In the genomic region with DNA sequence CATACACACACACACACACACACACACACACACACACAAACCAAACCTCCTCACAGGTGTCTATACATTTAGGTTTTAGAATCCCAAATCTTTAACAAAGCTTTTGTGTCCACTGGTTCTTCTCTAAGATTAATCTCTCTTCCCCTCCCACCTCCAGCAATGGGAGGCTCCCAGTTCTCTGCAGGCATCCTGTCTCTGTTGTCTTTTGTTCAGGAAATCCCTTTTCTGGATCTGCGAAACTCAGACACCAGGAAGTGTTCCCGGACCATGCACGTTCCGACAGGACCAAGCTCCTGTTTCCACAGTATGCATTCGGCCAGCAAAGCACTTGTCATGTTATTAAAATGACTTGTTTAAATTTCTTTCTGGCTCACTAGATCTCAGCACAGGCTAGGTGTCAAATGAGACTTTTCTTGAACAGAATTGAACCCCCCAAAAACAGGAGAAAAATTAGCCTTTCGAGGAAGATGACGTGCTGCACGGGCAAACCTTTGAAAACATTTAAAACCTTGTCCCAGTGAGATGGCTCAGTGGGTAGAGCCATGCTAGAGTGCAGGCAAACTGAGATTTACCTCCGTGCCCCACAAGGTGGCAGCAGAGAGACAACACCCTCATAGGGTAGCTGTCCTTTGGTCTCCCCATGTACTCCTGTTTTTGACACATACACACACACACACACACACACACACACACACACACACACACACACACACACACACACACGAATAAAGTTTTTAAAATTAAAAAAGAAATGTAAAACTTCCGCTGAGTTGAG, we compare ENCODE assay signal across 10 mouse cellular contexts. TPM values are rescaled to one million over a fixed set of nuclear protein-coding genes. Genes with fewer than 3 reads are reported as not detected.
DNase-seq lines count a peak whose midpoint lies in the region; ATAC-seq and TF ChIP-seq lines count a peak whose summit lies in the region.
"Had no signal": no experiment of that assay in that cellular context is flagged by ENCODE, and none has a peak within 500 bp of the region (broad histone marks: within the 10 kb centered on the region; RNA-seq: fewer than 3 reads in every experiment).

No protein-coding gene starts in this region.

- no peak overlapping the region for H3K4me2 ChIP-seq in hindbrain, embryonic 12.5 days (replicated peaks)
- H3K4me2 ChIP-seq: embryonic facial prominence, embryonic 13.5 days; limb, embryonic 13.5 days had no signal

- no peaks in the 10 kb centered on the region for H3K4me1 ChIP-seq in hindbrain, embryonic 10.5 days (replicated peaks)
- H3K4me1 ChIP-seq in hindbrain, embryonic 12.5 days: no peaks in the 10 kb centered on the region

- H3K27ac ChIP-seq in hindbrain, embryonic 10.5 days: no peak overlapping the region
- H3K27ac ChIP-seq in hindbrain, embryonic 12.5 days: no peak overlapping the region
- no peak overlapping the region for H3K27ac ChIP-seq in layer of hippocampus, adult 2 months
- H3K27ac ChIP-seq: embryonic facial prominence, embryonic 13.5 days; limb, embryonic 13.5 days had no signal

- no peaks in the 10 kb centered on the region for H3K9me3 ChIP-seq in hindbrain, embryonic 10.5 days
- no peaks in the 10 kb centered on the region for H3K9me3 ChIP-seq in hindbrain, embryonic 12.5 days (replicated peaks)
- H3K9me3 ChIP-seq: embryonic facial prominence, embryonic 13.5 days; limb, embryonic 13.5 days had no signal

- H3K36me3 ChIP-seq in hindbrain, embryonic 10.5 days: no peaks in the 10 kb centered on the region
- H3K36me3 ChIP-seq in hindbrain, embryonic 12.5 days: no peaks in the 10 kb centered on the region
- H3K36me3 ChIP-seq: embryonic facial prominence, embryonic 13.5 days; limb, embryonic 13.5 days had no signal

- H3K9ac ChIP-seq in hindbrain, embryonic 12.5 days: no peak overlapping the region
- H3K9ac ChIP-seq: embryonic facial prominence, embryonic 13.5 days; limb, embryonic 13.5 days had no signal

- 66% methylated on average over 11 of the region's 11 CpGs for WGBS in hindbrain, embryonic 10.5 days
- 62% methylated on average over 11 of the region's 11 CpGs for WGBS in hindbrain, embryonic 12.5 days

- no peak overlapping the region for H3K4me3 ChIP-seq in hindbrain, embryonic 10.5 days
- no peak overlapping the region for H3K4me3 ChIP-seq in hindbrain, embryonic 12.5 days
- H3K4me3 ChIP-seq in layer of hippocampus, adult 2 months: no peak overlapping the region
- H3K4me3 ChIP-seq: embryonic facial prominence, embryonic 13.5 days; limb, embryonic 13.5 days had no signal

- DNase-seq in hindbrain, embryonic 10.5 days (ENCODE audit: low spot score): peak; percentile 41
- DNase-seq in CD4-positive helper T cell, adult 2 months (ENCODE audit: low read depth, low spot score): peak; percentile 22
- DNase-seq in adrenal gland, postnatal 10 days: peak; percentile 81
- DNase-seq in layer of hippocampus, adult 2 months (ENCODE audit: low spot score in 2 of 2): peak; percentile 11 to 56
- DNase-seq in thymus, postnatal 4 days: peak; percentile 79

- peak; percentile 70 for TF ChIP-seq CTCF in layer of hippocampus, adult 2 months (conservative IDR thresholded peaks at IDR 0.05)

- H3K27me3 ChIP-seq in hindbrain, embryonic 10.5 days (ENCODE audit: insufficient read depth, poor library complexity, severe bottlenecking): no peaks in the 10 kb centered on the region
- no peaks in the 10 kb centered on the region for H3K27me3 ChIP-seq in hindbrain, embryonic 12.5 days
- H3K27me3 ChIP-seq: embryonic facial prominence, embryonic 13.5 days; limb, embryonic 13.5 days had no signal

- no peak for ATAC-seq in hindbrain, embryonic 12.5 days (ENCODE audit: low FRiP score)
- ATAC-seq in frontal cortex, adult (ENCODE audit: low TSS enrichment): peak; percentile 57; the same call in 1 of the 2 replicates
- peak; percentile 81 for ATAC-seq in megakaryocyte, adult 5-6 weeks (ENCODE audit: poor library complexity, severe bottlenecking)

RNA-seq across cellular contexts. Expression of a gene that starts 13.4 kb away (rescaled TPM):
- 11.3 and 11.6 TPM in 2 replicates for polyA plus RNA-seq in hindbrain, embryonic 10.5 days (2016; fragmentation: Nextera tagmentation; extraction: Ambion mirVana)
- 28.3 and 34.9 TPM in 2 replicates for polyA plus RNA-seq in hindbrain, embryonic 12.5 days (2016; fragmentation: Nextera tagmentation; extraction: Ambion mirVana)
- 100 to 1,000 TPM; 192 to 215 TPM for total RNA-seq in adrenal gland, postnatal 10 days (2021)
- 10 to 100 TPM in 1 of 2 experiments, 1 to 10 TPM in 1; 7.5 to 13.5 TPM for total RNA-seq in layer of hippocampus, adult 2 months (2021)
- total RNA-seq in megakaryocyte, adult 5-6 weeks (2015): not detected in 2 replicates
- total RNA-seq in megakaryocyte, adult 5-6 weeks (2017): 0.41 TPM in 1 of 2 replicates, not detected in the other

RNA-seq across cellular contexts. Expression of a gene that starts 18.7 kb away (rescaled TPM):
- polyA plus RNA-seq in hindbrain, embryonic 10.5 days (2016; fragmentation: Nextera tagmentation; extraction: Ambion mirVana): not detected in 2 replicates
- 0.14 TPM in 1 of 2 replicates, not detected in the other for polyA plus RNA-seq in hindbrain, embryonic 12.5 days (2016; fragmentation: Nextera tagmentation; extraction: Ambion mirVana)
- 10 to 100 TPM; 24.5 to 45.3 TPM for total RNA-seq in adrenal gland, postnatal 10 days (2021)
- total RNA-seq in layer of hippocampus, adult 2 months (2021): 1 to 10 TPM; 2.4 to 2.7 TPM
- total RNA-seq in megakaryocyte, adult 5-6 weeks (2015): 0.16 TPM in 1 of 2 replicates, not detected in the other
- not detected in 2 replicates for total RNA-seq in megakaryocyte, adult 5-6 weeks (2017)

RNA-seq across cellular contexts. Expression of a gene that starts 57.5 kb away (rescaled TPM):
- not detected in 2 replicates for polyA plus RNA-seq in hindbrain, embryonic 10.5 days (2016; fragmentation: Nextera tagmentation; extraction: Ambion mirVana)
- not detected in 2 replicates for polyA plus RNA-seq in hindbrain, embryonic 12.5 days (2016; fragmentation: Nextera tagmentation; extraction: Ambion mirVana)
- not detected for total RNA-seq in adrenal gland, postnatal 10 days (2021)
- total RNA-seq in layer of hippocampus, adult 2 months (2021): not detected
- total RNA-seq in megakaryocyte, adult 5-6 weeks (2015): not detected in 2 replicates
- total RNA-seq in megakaryocyte, adult 5-6 weeks (2017): not detected in 2 replicates

Comparison
In these comparisons a context has a peak if more than half of its experiments do, and no peak if none do; other contexts are left out.
1. DNase-seq: peak in every context shown above with its lines; median percentile 81 in adrenal gland, postnatal 10 days; 79 in thymus, postnatal 4 days; 41 in hindbrain, embryonic 10.5 days; 34 in layer of hippocampus, adult 2 months; 22 in CD4-positive helper T cell, adult 2 months.
2. RNA of a gene that starts 13.4 kb away (total RNA-seq): 192 to 215 TPM in adrenal gland, postnatal 10 days; 7.5 to 13.5 TPM in layer of hippocampus, adult 2 months and 0.41 TPM in megakaryocyte, adult 5-6 weeks; every median in the first group is over 10 times any median in the second.
3. RNA of a gene that starts 18.7 kb away (total RNA-seq): 24.5 to 45.3 TPM in adrenal gland, postnatal 10 days; 2.4 to 2.7 TPM in layer of hippocampus, adult 2 months and 0.16 TPM in megakaryocyte, adult 5-6 weeks; every median in the first group is over 4 times any median in the second.